Mouse (Mus musculus) lung, adult 2 months (tissue): ENCODE data around the gene Dnaja3.

Source experiments
- CTCF ChIP-seq: fragments of 200-500 bp; IDR thresholded peaks from 2 replicates; pipeline ENCODE4 v1.5.1; 2011; ENCODE audit warnings: mild to moderate bottlenecking, low read length, control low read depth; ENCODE audit not compliant: insufficient read depth
- POLR2A ChIP-seq: fragments of 200-500 bp; IDR thresholded peaks from 2 replicates; pipeline ENCODE4 v1.6.1; 2011; ENCODE audit warnings: low read depth, mild to moderate bottlenecking, control low read depth, low read length, borderline replicate concordance; ENCODE audit errors: extremely low read depth

DNA sequence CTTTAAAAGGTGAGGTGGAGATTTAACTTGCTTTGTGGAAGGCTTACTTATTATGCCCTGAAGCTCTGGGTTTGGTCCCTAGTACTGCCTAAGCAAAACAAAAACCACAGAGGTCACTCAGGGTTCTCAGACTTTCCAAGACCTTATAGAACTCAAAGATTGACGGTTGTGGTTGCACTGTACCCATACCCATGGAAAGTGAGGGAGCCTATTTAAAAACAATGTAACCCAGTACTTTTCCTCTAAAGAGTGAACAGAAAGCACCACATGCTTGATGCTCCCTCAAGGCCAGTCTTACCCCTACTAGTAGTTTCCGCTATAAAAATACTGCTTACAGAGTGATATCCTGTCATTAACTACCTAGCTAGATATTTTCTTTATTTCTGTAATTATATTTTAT, 96.5 kb downstream of the Dnaja3 start:
- TF ChIP-seq POLR2A (no peak), CTCF (no peak)
